Mouse (Mus musculus) cortical plate, adult 2 months (tissue): Measurements from ENCODE around the gene Bcl2a1a. TPM values are rescaled to one million over a fixed set of nuclear protein-coding genes. Genes with fewer than 3 reads are reported as not detected.
"Not testable (repeated sequence)": the region's sequence is repeated elsewhere in the genome, so short reads cannot be mapped to it uniquely, and the experiment has no call there.

Experiments used
- H3K27ac ChIP-seq: fragments of 200-500 bp; 2 replicates; pipeline ENCODE4 v1.5.1; 2012; ENCODE audit warnings: low read length, control low read depth, inconsistent platforms; ENCODE audit not compliant: insufficient read depth
- H3K4me1 ChIP-seq: fragments of 200-500 bp; 2 replicates; pipeline ENCODE4 v1.6.1; 2011; ENCODE audit warnings: low read length; ENCODE audit not compliant: control insufficient read depth, insufficient read depth
- H3K4me3 ChIP-seq: fragments of 200-500 bp; 2 replicates; pipeline ENCODE4 v1.5.1; 2011; ENCODE audit warnings: mild to moderate bottlenecking, low read length, control low read depth; ENCODE audit not compliant: insufficient read depth
- CTCF ChIP-seq: fragments of 200-500 bp; IDR thresholded peaks from 2 replicates; pipeline ENCODE4 v1.5.1; 2011; ENCODE audit warnings: mild to moderate bottlenecking, control low read depth, low read length; ENCODE audit not compliant: insufficient read depth; ENCODE audit errors: extremely low read depth
- POLR2A ChIP-seq: fragments of 200-500 bp; IDR thresholded peaks from 2 replicates; pipeline ENCODE4 v1.6.1; 2011; ENCODE audit warnings: mild to moderate bottlenecking, low read length, control low read depth; ENCODE audit not compliant: insufficient read depth; ENCODE audit errors: extremely low read depth
- polyA plus RNA-seq: library from polyadenylated mRNA; depleted of rRNA; stranded (reverse); fragments of >200 nt; gene quantifications from 2 replicates; pipeline ENCODE4 v1.2.3, GENCODE M21; 2012; rRNA removed

Gene Bcl2a1a
- polyA plus RNA-seq, result 0.67 and 0.72 TPM in 2 replicates

DNA sequence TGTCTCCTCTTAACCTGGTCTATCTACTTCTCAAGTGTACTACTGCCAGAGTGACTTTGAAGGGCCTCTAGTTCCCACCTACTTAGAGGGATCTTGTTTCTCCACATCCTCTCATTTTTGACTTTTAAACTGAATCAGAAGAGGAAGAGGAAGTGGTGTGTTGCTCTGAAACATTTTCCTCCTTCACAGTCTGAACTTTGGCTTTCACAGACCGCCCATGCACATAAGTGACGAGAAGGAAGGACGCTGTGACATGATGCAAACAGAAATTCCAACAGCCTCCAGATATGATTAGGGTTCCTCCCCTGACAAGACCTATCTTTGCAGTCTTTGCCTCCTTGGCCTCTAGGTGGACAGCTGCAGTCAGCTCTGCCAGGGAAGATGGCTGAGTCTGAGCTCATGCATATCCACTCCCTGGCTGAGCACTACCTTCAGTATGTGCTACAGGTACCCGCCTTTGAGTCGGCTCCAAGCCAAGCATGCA lies at the start of gene Bcl2a1a:
Gene Bcl2a1a (plus strand): TSS at position 231 of the 484 bp plus-strand sequence.
- H3K27ac ChIP-seq, H3K4me3 ChIP-seq, H3K4me1 ChIP-seq: not testable (repeated sequence)

DNA sequence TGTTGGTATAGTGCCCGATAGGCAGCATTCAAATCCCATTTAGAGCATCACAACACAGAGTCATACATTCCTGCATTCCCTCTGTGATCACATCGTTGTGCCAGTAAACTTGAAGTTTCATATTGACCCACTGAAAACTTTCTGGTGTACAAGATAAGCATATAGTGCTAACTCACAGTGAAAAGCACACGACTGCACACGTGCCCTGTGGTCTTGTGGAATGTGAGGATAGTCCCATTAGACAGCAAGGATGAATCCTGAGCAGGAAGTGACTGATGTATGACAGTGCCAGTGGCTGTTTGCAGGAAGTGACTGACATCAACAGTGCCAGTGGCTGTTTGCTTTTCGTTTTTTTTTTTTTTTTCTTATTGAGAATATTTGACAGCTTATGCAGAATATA lies 40.1 kb upstream of the Bcl2a1a start:
- not testable (repeated sequence) for H3K4me1 ChIP-seq, H3K4me3 ChIP-seq, H3K27ac ChIP-seq

DNA sequence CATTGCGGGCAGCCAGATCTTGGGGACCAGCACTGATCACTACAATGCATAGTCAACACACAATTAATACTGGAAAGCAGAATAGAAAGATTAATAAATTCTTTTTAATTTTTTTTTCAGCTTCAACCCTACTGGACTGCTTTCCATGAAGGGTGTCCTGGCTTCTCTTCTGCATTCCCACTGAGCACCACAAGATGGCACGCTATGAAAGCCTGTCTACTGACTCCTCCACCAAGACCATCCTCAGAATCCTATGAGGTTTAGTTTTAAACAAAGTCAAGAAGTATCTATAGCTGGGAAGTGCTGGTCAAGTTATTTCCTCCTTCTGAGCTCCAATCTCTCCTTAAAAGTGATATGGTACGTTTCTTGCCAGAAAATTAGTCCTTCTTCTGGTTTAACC lies 18.4 kb upstream of the Bcl2a1a start:
- not testable (repeated sequence) for H3K4me3 ChIP-seq, H3K27ac ChIP-seq

DNA sequence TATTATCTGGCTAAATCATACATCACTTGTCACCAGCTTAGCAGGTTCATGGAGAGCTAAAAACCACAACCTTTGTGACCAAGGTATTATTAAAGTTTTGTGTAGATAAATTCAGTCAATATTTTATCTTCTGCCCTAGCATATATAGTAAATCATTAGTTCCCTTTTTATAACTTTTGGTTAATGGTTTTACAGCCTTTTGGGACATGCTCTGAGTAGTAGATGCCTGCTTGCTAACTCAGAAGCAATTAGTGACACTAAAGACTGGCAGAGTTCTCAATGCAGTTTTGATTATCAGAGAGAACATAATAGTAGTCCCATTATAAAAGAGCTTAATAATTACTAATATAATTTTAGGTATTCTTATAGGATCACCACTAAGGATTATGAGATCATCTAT lies 5.2 kb upstream of the Bcl2a1a start:
- H3K27ac ChIP-seq, H3K4me1 ChIP-seq, H3K4me3 ChIP-seq: not testable (repeated sequence)

More for the DNA sequence above, 18.4 kb upstream of the Bcl2a1a start:
- not testable (repeated sequence) for H3K4me1 ChIP-seq

DNA sequence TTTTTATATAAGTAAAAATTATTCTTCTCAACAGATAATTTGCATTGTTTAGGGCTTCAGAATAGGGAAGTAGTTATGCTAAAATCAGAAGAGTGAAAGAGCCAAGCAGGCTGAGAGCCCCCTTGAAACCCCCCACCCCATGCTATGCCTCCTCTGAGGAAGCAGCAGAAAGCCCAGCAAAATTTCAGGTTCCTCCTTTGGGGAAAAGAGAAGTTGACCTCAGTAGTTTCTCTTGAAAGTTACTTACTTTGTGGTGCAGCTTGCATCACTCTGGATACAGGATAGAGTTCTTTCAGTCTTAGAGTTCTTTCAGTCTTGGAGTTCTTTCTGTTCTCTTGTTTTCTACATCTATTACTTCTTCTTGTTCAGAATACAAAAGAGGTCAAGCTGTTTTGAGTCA lies 3.5 kb upstream of the Bcl2a1a start:
- H3K4me3 ChIP-seq, H3K4me1 ChIP-seq, H3K27ac ChIP-seq: not testable (repeated sequence)

DNA sequence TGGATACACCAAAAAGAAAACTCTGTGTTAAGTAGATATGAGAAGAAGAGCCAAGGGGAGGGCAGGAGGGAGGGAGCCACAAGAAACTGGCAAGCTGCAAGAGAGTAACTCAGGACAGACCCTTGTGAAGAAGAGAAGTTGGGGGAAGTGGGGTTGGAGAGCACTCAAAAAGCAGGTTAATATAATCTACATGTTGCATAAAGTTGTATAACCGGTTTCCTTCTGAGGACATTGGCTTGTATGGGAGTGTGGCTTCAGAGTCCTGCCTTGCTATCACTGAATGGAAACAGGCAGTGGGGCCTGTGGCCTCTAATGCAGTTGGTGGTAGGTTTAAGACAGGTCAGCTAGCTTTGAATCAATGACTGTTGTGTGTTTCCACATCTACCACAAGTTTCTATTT lies 1.5 kb upstream of the Bcl2a1a start:
- H3K27ac ChIP-seq, H3K4me3 ChIP-seq, H3K4me1 ChIP-seq: not testable (repeated sequence)

DNA sequence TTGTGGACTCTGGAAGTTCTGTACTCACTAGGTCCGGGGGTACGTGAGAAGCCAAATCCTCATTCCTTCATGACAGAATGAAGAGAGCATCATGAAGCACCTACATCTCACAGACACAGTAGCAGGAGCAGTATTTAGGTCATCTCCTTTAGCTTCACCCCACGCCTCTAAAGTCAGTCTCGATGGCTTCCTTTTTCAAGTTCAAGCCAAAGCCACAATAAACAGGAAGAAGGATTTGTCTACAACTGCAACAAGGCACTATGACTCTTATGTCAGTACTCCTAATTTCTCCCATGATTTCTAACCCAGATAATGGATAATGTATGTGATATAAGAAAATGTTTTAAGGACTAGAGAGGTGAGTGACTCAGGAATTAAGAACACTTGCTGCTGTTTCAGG lies 665 bp upstream of the Bcl2a1a start:
- not testable (repeated sequence) for H3K4me3 ChIP-seq, H3K27ac ChIP-seq, H3K4me1 ChIP-seq

DNA sequence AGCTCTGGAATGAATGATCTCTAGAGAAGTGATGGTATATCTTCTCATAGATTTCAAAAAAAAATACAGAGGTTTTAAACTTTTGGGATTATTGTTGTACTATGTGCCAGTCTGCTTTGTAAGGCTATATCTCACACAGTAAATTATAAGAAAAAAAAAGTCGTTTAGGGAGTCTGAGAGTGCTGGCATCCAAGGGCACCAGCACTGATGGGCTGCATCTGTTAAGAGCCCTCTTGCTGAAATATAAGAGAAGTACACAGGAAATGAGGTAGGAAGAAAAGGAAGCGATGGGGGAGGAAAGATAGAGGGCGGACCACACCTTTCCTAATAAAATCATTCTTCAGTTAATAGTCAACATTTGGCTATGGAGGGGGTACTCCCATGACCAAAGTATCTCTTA lies 2.2 kb downstream of the Bcl2a1a start:
- TF ChIP-seq POLR2A, result no peak
- TF ChIP-seq CTCF, result no peak
- Histone ChIP-seq H3K4me3 (no peak overlapping the region), H3K4me1 (no peaks in the 10 kb centered on the region), H3K27ac (no peak overlapping the region)

DNA sequence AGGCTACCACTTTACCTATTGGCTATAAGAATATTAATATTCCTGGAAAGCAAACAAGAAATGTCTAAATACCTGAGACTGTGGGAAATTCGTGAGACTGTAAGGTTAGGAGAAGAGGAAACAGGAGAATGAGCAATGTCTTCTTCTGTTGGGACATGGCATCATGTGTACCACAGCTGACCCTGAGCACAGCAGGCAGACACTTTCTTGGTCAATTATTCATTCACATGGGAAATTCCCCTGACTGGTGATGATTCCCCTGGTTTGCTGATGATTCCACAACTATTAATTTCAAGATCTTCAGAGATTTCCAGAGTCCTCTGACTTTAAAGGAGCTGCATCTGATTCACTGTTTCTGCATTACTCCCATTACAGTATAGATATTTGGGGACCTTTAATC lies 3.3 kb downstream of the Bcl2a1a start:
- H3K27ac ChIP-seq, H3K4me3 ChIP-seq, H3K4me1 ChIP-seq: not testable (repeated sequence)

DNA sequence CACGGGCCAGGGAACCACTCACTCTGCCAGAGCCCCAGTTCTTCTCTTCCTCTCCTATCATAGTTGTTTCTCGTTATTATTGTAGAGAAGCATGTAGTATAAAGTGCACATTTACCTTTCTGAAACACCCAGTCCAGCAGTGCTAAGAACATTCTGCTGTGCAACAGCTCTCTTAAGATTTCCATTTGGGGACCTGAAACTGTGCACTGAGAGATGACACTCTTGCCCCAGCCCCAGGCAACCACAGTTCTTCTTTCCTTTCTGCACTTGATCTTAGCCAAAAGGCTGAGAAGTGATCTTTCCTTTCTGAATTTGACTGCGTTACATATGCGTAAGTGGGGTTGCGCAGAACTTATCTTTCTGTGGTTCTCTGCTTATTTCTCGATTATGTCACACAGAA lies 9.8 kb downstream of the Bcl2a1a start:
- H3K4me1 ChIP-seq, H3K4me3 ChIP-seq, H3K27ac ChIP-seq: not testable (repeated sequence)

DNA sequence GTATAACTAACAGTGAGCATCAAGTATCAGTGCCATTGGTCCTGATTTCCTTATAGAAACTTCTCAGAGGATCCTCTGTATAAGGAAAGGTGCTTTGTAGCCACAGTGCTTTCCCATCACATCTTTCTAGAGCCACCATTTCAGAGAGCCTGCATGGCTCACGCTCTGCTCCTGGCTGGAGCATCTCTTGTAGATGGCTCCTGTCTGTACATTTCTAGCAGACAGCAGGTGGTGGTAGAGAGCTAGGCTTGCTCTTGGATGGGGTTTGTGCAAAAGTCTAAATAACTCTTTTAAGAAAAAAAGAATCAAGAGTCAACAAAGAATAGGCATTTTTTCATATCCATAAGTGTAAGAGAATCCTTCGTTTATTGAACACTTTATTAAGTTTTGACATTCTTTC lies 12.8 kb downstream of the Bcl2a1a start:
- H3K27ac ChIP-seq, H3K4me3 ChIP-seq: not testable (repeated sequence)

DNA sequence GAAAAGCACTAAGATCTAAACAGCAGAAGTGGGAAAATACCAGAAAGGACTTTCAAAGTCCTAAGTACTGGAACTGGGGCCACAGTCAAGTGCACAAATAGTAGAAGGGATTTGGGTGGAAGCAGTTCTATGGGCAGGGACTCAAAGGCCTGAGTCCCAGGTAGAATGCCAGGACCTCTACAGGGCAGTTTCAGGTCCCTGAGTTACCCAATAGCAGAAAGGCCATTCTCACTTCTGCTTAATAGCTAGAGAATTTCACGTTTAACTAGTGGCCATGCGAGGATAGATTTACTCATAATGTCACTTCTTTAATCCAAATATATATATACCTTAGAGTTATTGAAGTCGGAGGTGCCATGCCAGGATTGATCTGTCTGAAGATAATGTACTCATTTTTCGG lies 20.2 kb downstream of the Bcl2a1a start:
- H3K4me1 ChIP-seq, H3K4me3 ChIP-seq, H3K27ac ChIP-seq: not testable (repeated sequence)

More for the DNA sequence above, 12.8 kb downstream of the Bcl2a1a start:
- H3K4me1 ChIP-seq, result not testable (repeated sequence)

DNA sequence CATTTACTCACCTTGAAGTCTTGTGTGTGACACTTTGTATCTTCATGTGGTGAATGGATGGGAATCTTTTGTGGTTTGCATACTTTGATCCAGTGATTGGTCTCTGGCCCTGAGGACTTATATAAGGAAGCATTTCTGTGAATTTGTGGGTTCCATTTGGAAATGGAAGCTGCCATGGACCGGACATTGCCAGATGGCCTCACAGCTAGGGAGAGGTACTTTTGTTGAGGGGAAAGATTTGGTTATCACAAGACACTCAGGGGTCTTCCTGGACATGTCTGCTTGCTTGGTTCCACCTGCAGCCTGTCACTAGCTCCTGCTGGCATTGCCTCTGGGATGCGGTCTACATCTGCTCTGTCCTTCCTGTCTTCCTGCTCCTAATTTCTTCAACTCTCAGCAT lies 23.1 kb downstream of the Bcl2a1a start:
- H3K4me1 ChIP-seq, H3K27ac ChIP-seq, H3K4me3 ChIP-seq: not testable (repeated sequence)

DNA sequence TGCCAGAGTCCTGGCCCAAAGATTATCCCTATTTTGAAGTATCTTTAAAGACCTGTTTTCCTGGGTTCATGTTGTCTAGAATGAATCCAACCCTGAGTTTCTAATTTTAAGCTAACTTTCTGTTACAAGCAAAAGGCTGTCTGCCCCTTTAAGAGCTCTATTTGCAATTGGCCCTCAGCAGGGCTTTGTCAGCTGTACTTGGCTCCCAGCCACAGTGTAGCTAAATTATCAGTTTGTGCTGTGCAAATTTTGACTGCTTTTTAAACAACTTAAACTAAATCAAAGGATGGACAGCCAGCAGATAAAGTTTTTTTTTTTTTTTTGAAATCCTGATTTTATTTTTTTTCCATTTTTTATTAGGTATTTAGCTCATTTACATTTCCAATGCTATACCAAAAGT lies 44.8 kb downstream of the Bcl2a1a start:
- not testable (repeated sequence) for H3K4me1 ChIP-seq, H3K27ac ChIP-seq, H3K4me3 ChIP-seq
